Mouse (Mus musculus): ENCODE data around the gene Npy.

Npy gene

DNA sequence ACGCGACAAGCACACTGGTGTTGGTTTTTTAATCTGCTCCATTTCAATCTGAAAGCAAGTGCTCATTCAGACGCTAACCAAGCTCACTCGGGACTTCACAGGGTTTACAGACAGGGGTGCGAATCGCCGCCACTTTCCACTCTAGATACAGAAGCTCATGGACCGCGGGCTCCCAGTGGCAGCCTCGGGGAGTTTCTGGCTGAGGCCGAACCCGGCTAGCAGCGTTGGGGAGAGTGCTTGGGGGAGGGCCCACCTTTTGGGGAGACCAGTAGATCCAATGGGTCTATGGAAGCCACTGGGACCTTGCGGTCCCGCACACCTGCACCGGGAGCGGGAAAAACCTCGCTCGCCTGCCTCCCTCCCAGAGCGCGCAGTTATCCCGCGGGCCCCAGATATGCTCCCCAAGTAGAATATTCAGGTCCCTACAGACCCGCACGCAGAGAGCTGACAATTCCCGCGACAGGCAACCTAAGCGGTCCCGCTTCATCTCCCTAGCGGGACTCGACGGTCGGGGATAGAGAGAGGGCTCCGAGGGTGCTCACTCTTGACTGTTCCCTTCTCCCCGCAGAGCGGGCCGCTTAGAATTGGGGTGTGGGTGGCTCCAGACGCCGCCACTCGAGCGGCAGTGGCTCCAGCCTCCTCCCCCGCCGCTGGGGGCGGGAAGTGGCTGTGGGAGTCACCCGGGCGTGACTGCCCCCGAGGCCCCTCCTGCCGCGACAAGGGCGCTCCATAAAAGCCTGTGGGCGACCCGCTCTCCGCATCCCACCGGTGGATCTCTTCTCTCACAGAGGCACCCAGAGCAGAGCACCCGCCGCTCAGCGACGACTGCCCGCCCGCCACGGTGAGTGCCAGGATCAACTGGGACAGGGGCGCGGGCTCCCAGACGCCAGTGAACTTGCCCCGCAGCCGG lies at the start of gene Npy:
TSS of gene Npy (plus strand) at position 750 of the 910 bp plus-strand sequence.
- peak; percentile 69 for DNase-seq

DNA sequence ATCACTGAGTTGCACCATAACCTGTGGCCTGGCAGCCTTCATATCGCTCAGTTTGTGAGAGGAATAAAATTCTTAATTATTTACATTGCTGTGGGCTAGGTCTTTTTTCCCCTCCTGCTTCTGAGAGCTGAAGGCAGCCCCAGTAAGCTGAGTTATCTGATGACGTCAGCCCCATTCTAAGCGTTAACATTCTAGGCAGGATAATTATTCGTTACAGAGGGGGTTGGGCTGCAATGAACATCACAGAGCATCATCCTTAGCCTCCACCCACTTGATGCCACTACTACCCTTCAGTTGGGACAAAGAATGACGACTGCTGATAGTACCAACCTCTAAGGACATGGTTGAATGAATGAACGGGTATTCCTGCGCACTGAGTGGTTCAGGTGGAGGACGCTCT lies 47.5 kb upstream of the Npy start:
- peak; percentile 30 for DNase-seq

DNA sequence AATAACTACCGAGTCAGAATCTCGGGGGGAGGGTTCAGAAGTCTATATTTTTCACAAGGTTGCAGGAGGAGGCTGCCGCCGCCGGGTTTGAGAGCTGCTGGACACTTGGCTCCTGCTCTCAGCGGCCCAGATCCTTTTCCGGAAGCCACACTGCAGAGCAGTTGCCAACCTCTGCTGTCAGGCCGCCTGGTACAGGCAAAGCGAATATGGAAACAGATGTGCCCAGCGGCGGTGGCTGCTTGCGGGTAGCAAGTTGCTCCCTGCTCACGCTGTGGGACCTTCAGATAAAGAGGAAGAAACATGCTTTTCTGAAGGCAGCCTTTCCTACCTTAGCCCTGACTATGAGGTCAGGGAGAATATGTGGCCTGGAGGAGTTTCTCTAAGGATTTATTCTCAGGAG lies 44.4 kb upstream of the Npy start:
- DNase-seq = no peak

- no peak for DNase-seq
Observed at GRCm38 (mm10) chr6:49778729-49779128, 43.8 kb upstream of the Npy start.

DNA sequence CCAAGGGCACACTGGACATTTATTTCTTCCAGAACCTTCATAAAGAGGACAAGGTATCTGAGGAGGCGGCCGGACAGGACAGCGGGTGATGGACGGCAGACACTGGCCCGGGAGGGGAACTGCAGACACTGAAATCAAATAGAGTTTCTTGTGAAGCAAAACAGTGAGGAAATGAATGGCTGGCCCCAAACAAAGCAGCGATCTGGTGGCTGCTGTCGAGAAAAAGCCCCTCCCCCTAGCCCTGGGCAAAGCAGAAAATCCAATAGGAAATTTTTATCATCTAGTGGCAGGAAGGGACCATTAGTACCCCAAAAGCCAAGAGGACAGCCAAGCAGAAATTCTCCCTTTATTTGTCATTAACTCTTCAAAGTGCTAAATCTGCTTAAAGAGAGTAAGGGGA lies 42.9 kb upstream of the Npy start:
- peak; percentile 29 for DNase-seq

- no peak for DNase-seq
Observed at GRCm38 (mm10) chr6:49780846-49781400, 41.6 kb upstream of the Npy start.

- no peak for DNase-seq
Observed at GRCm38 (mm10) chr6:49781852-49782251, 40.7 kb upstream of the Npy start.

DNA sequence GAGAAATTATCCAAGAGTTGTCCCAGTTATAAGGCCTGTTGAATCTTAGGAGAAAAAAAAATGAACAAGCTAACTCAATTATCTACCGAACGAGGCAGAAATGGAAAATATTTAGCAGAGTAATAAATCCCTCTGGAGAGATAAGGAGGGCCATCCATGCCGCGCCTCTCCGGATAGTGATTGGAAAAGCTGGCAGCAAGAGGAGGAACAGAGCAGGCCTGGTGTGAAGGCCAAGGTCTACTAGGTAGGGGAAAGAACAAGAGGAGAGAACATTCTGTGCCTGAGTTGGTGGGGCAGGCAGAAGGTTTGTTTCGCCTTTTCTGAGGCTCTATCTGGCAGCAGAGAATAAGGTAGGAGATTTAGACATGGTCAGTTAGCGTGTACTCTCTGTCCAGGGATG lies 39.8 kb upstream of the Npy start:
- DNase-seq = no peak

DNA sequence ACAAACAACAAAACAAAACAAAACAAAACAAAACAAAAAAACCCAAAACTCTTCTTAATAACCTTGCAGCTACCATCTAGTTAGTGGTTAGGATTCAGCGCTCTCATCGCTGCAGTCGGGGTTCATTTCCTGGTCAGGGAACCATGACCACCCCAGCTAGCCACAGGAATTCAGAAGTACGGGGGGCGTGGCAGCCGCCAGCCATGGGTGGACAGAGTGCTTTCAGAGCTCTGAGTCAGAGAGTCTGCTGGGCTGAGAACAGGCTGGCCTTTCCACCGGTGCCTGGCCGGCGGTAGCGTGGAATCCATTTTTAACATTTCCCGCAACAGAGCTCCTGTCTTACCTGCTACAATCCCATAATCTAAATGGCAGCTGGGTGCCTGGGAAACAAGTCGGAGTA lies 30.0 kb upstream of the Npy start:
- no peak for DNase-seq

GRCm38 (mm10) chr6:49804105-49804504 lies 18.4 kb upstream of the Npy start:
- peak; percentile 34 for DNase-seq

DNA sequence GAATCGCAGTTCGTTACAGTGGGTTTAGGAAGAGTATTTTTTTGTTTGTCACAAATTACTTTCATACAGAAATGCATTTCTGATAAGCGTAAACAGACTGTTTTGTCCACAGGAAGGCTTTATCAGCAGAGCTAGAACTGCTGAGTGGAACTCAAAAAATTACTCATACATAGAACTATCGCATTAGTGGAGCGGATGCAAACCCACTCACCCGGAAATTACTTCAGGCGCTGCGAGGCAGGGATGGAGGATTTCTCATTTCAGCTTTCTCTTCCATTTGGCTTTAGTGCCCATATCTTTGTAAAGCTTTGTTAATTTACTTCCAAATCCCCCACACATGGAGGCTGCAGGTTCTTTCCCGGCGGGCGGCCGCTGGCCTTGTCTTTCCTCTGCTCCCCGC lies 14.4 kb upstream of the Npy start:
- peak; percentile 65 for DNase-seq

GRCm38 (mm10) chr6:49817183-49817582 lies 5.3 kb upstream of the Npy start:
- DNase-seq = no peak

- DNase-seq = no peak
Observed at GRCm38 (mm10) chr6:49817625-49818024, 4.9 kb upstream of the Npy start.

GRCm38 (mm10) chr6:49822871-49823230 lies 341 bp downstream of the Npy start:
- DNase-seq = peak; percentile 38

- DNase-seq = no peak
Observed at GRCm38 (mm10) chr6:49823371-49823770, 861 bp downstream of the Npy start.

DNA sequence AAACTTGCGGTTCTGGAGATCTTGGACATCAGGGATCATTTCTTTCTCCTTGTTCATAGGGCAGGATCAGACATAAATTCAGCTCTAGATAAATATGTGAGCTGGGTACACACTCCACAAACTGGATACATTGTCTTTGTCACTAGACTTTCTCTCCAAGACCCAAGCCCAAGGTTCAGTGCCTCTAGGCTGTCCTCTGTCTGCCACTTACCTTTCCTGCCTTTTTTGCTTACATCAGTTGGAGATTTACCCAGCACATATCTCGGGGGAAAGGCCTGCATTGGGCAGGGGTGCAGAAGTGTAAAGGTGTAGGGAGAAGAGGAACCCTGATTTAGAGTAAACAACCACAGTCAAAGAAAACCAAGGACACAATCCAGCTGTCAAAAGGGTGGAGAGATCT lies 1.3 kb downstream of the Npy start:
- no peak for DNase-seq

DNA sequence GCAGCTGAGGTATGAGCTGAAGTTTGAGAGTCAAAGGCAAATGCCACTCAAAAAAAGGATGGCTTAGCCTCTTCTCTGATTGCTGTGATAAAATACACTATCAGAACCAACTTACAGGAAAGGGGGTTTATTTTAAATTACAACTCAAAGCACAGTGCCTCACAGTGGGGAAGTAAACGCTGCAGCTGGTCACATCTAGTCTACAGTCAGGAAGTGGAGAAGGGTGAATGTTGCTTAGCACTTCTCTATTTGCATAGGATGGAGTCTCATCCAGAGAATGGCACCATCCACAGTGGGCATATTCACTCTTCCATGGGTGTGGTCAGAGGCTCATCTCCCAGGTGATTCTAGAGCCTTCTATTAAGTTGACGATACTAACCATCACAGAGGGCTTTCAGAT lies 9.1 kb downstream of the Npy start:
- no peak for DNase-seq

DNA sequence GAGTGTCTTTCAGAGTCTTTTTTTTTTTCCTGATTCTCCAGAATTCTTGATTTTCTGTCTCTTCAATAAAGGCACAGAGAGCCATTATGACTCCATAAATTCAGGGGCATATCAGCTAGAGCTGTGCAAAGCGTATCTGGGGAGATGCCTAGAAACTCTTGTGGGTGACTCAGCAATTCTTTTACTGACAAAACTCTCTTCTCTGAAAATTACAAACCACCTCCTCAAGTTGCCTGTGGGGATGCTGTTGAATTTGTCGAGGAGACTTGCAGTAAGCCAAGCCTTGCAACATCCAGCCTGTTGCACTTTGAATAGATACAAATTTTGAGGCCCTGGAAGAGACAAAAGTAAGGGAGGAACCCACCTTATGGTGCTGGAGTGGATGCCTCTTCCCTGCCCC lies 34.3 kb downstream of the Npy start:
- no peak for DNase-seq

DNA sequence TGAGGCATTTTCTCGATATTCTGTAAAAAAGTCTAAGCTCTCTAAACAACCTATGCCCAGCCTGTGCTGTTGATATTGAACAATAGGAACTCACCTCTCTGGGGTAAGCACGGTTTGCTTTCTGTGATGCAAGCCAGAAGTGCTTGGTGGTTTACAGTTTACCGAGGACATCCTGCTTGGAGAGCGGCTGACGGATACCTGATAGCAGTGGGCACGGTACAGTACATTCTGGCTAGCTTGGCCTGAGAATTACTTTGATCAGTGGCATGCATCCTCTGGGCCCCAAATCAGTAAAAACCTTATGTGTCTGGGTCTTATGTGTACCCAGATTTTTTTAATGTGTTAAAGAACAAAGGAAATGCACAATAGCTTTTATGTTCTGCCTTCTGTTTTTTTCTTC lies 45.1 kb downstream of the Npy start:
- DNase-seq = no peak

GRCm38 (mm10) chr6:49871071-49871470 lies 48.6 kb downstream of the Npy start:
- no peak for DNase-seq

- DNase-seq = no peak
Observed at GRCm38 (mm10) chr6:49873556-49873955, 51.0 kb downstream of the Npy start.

DNA sequence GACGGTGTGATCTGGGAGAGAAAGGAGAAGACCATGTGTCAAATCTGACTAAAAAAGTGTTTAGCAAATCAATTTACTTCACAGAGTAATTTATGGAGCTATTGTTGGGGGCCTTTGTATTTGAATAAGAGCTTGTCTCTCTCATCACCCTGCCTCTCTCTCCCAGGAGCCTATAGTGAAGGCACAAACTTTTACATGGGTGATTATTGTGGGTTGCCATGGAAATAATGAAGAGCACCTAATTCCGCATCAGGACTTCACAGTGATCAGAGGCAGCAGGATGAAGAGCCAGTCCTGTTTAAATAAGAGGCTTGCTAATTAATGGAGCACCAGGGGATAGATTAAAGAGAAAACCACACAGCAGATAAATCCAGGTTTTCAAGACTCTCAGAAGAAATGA lies 52.6 kb downstream of the Npy start:
- DNase-seq = no peak

- no peak for DNase-seq
Observed at GRCm38 (mm10) chr6:49875791-49876190, 53.3 kb downstream of the Npy start.

All from retina, postnatal 1 day (tissue).